Mouse (Mus musculus) T-helper 17 cell (primary cell): ENCODE results near the gene Rplp1.

Experiments
- in situ Hi-C, 2 experiments: fragments of 300-600 bp; cut with MboI, MseI; formaldehyde crosslinking; loops; 1 replicate in 1 of 2; 2 replicates in 1 of 2; pipeline ENCODE4 v1.15.1; 2025; ENCODE audit warnings: high pct_unique_total_duplicates in 2 of 2

Rplp1 gene

DNA sequence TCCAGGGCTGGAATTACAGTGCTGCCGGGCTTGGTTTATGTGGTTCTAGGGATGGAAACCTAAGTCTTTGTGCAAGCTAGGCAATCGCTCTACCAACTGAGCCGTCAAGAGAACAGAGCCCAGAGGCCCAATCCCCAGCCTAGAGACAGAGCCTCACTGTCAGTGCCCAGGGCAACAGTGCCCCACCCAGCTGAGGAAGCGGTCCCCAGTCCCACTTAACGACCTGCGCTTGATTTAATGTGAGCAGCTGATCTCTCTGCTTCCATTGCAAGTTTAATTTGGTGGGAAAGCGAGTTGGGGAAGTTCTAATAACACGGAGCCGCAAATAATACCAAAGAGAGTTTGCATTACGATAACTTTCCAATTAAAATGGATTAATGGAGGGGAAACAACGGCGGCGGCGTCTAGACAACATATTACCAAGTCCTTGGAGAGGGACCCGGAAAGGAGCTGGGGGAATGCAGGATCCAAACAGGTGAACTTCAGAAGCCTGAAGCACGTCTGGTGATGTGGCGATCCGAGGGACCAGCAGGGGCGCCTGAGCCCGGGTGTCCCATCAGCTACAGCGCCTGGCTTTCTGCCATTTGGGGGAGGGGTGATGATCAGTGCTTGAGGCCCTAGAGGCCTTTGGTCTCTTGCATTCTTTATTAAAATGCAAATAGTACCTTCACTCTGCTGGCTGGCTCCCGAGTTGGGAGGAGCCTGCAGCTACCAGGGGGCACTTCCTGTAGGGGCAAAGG is 36.8 kb downstream of the Rplp1 start:
- in situ Hi-C loops, result no loop called here

DNA sequence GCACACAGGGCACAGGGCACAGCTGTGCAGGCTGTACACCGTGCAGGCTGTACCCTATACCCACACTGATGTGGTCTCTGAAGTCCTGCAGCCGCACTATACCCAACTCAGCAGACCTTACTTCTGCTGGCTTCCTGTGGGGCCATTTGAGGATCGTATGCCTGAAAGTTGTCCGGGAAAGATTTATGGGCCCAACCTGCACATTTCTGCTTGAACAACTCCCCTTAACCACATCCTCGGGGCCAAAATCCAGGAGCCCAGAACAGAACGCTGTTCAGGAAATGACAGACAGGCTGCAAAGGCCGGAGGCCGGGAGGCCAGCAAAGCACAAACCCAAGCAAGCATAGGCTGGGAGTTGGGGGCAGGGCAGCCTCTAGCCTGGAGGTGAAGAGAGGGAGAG is 41.0 kb downstream of the Rplp1 start:
- in situ Hi-C loops, result no loop called here

DNA sequence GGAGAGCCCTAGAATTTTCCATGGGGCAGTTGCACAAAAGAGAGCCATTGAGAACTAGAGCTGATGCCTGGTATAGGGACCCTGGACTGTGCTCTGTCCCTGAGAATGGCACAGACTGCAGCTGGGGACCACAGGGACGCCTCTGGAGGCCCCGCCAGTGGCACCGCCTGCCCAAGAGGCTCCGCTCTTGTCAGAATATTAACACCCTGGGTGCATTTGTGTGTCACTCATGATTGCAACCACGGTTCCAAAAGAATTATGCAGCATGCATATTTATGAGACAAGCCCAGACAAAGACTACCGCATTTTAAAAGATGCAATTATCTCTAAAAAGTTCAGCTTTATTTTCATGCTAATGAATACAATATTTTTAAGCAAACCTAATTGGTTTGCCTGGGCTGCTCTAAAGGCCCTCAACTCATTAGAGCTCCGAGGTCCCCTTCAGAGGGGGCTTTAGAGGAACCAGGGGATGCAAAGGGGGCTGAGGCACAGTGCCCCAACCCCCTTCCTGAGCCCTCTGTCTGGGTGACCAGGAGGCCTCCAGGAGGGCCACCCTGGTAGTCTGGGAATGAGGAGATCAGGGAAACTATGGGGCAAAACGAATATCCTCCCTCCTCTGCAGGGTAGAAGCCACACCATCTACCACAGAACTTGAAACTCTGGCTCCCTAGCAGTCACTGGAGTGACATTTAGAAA is 41.9 kb downstream of the Rplp1 start:
- in situ Hi-C loops, result no loop called here

DNA sequence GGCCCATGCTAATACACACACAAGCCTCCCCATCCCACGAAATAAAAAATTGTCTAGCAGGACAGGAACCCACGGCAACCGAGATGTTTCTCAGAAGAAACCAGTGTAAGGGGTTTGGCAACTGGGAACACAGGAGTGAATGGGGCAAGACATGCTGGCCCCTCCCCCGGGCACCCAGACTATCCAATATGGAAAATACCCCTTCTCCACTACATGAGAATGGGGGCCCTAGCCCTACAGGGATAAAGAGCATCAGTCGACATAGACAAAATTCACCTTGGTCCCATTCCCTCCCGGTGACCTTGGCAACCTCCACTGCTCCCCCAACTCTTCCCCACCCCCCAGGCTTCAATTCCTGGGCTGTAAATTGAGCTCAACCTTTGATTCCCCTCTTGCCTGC is 42.5 kb downstream of the Rplp1 start:
- in situ Hi-C loops, result no loop called here

DNA sequence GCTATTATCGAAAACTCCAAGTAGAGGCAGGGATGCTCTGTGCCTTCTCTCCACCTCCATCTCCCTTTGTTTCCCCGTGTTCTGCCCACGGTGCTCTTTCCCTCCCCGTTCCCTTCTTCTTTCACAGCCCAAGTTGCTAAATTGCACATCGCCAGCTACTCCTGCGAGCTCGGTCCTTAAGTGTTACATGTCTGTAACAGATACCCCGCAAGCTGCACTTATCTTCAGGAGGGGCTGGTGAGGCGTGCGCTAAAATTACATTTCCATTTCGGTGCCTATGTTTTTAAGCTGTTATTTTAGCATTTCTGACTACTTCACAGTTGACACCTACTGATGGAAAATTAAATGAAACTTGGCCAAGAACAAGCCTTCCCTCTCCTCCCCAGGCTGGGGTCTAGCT is 46.7 kb downstream of the Rplp1 start:
- in situ Hi-C loops, result no loop called here
